Mouse (Mus musculus) cerebellum, adult 2 months (tissue): ENCODE results near the gene Mrpl51. TPM values are rescaled to one million over a fixed set of nuclear protein-coding genes. Genes with fewer than 3 reads are reported as not detected.

Experiments used
- DNase-seq, 2 experiments: peaks; one replicate each; pipeline ENCODE4 v3.0.0; 2021
- H3K27ac ChIP-seq: fragments of 200-500 bp; 2 replicates; pipeline ENCODE4 v1.5.1; 2012; ENCODE audit warnings: low read length, control low read depth, inconsistent platforms; ENCODE audit not compliant: insufficient read depth
- H3K27me3 ChIP-seq: fragments of 200-500 bp; 2 replicates; pipeline ENCODE4 v1.6.1; 2012; ENCODE audit warnings: inconsistent platforms, mild to moderate bottlenecking, low read length, moderate library complexity; ENCODE audit not compliant: control insufficient read depth, insufficient read depth
- H3K4me1 ChIP-seq: fragments of 200-500 bp; 2 replicates; pipeline ENCODE4 v1.6.1; 2011; ENCODE audit warnings: low read length; ENCODE audit not compliant: control insufficient read depth, insufficient read depth
- H3K4me3 ChIP-seq: fragments of 200-500 bp; replicated peaks from 2 replicates; pipeline ENCODE3; 2011; ENCODE audit warnings: mild to moderate bottlenecking, low read depth, low read length, control low read depth; ENCODE audit not compliant: insufficient read depth
- CTCF ChIP-seq: fragments of 200-500 bp; IDR thresholded peaks from 2 replicates; pipeline ENCODE4 v1.5.1; 2011; ENCODE audit warnings: low read depth, mild to moderate bottlenecking, control low read depth, low read length, moderate library complexity, borderline replicate concordance; ENCODE audit not compliant: insufficient read depth
- POLR2A ChIP-seq: fragments of 200-500 bp; IDR thresholded peaks from 2 replicates; pipeline ENCODE4 v1.6.1; 2011; ENCODE audit warnings: low read length, control low read depth, borderline replicate concordance; ENCODE audit not compliant: insufficient read depth
- WGBS: fragments of 180-500 bp; shearing (Covaris S2); methylation state at CpG from one replicate; pipeline ENCODE4 v1.1.7; 2018; 5-methylcytosine and 5-hydroxymethylcytosine counted together
- polyA plus RNA-seq: library from polyadenylated mRNA; depleted of rRNA; stranded (reverse); fragments of >200 nt; gene quantifications from 2 replicates; pipeline ENCODE4 v1.2.3, GENCODE M21; 2012; rRNA removed

The Mrpl51 gene
- 61.6 and 70.4 TPM in 2 replicates for polyA plus RNA-seq

DNA sequence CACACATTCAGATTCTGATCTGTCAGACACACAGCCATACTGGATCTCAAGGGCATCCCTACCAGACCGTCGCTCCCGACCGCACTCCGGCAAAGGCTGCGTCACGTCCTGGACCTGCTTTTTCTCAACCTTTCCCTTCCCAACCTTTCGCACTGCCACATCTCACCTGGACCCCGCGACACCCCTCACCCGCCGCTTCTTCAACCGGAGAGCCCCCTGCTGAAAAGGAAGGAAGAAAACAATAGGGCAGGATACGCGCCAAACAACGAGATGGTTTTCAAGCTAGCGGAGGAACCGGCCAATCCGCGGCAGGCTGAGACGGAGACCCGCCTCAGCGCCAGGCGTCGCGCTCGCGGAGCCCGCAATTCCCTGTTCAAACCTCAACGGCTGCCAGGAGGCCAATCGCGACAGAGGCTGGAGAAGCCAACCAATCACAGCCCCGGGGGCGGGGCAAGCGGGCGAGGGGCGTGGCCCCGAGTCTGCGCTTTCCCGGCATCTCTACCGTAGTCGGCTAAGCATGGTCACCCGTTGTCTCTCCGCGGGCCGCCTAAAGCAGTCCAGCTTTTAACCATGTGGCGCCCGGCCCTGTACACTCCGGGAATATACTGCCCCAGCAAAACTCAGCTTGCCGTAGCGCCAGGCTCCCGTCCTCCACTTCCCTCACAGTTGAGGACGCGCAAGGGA is at the start of gene Mrpl51, which contains the start of gene Ncapd2:
Mrpl51 (plus strand) TSS at position 470 of the 684 bp plus-strand sequence.
Ncapd2 (minus strand) TSS at position 370 of the 684 bp plus-strand sequence.
- peak; percentile 97 to 98 for DNase-seq
- H3K27me3 ChIP-seq: no peaks in the 10 kb centered on the region
- WGBS: under 1% methylated on average over 54 of the region's 54 CpGs
- TF ChIP-seq CTCF: no peak
- TF ChIP-seq POLR2A: peak; percentile 43; the same call in 1 of the 2 replicates
- peak within 1 kb of the TSS; percentile 92 for H3K27ac ChIP-seq
- peaks cover 3% of the 10 kb centered on the region; the same call in 1 of the 2 replicates for H3K4me1 ChIP-seq
- peak within 1 kb of the TSS; percentile 93 for H3K4me3 ChIP-seq

DNA sequence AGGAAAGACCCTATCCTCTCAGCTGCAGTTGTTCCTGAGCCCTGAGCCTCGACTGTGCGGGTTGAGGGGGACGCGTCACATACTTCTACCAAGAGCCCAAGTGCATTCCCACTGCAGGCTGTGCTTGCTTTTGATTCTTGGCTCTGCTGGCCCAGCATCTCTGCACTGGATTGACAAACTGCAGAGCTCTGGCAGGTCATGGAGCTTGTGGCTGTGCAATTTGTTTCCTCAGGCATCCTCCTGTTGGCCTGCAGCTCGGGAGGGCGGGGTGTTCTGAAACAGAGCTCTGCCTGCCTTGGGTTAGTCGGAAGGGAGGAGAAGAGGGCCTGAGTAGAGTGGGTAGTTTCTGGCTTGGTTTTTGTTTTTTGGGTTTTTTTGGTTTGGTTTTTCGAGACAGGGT is 49.2 kb upstream of the Mrpl51 start:
- no peak overlapping the region for H3K27ac ChIP-seq
- peaks cover 8% of the 10 kb centered on the region for H3K4me1 ChIP-seq
- DNase-seq: no peak
- 94% methylated on average over 8 of the region's 8 CpGs for WGBS
- no peak overlapping the region for H3K4me3 ChIP-seq
- TF ChIP-seq POLR2A (no peak), CTCF (no peak)
- H3K27me3 ChIP-seq: no peaks in the 10 kb centered on the region

DNA sequence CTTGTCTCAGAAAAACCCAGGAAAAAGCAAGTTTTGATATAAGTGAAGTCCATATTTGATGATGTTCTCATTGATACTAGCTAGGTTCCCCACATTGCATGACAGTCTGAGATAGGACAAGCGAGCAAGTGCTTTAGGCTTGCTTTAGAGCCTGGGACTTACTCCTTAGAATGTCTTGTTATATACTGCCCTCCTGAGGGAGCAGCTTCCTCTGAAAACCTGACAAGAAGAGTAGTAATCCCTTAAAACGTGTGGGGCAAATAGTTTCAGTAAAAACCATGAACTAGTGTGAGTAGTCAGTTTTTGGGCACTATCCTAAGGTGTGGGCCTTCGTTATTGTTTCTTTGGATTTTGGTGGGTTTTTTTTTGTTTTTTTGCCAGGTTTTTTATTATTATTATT is 48.5 kb upstream of the Mrpl51 start:
- Histone ChIP-seq H3K27ac (no peak overlapping the region), H3K27me3 (no peaks in the 10 kb centered on the region), H3K4me3 (no peak overlapping the region), H3K4me1 (peaks cover 12% of the 10 kb centered on the region)
- WGBS: 74% methylated on average over 3 of the region's 3 CpGs
- TF ChIP-seq CTCF: no peak
- TF ChIP-seq POLR2A: no peak
- no peak for DNase-seq

DNA sequence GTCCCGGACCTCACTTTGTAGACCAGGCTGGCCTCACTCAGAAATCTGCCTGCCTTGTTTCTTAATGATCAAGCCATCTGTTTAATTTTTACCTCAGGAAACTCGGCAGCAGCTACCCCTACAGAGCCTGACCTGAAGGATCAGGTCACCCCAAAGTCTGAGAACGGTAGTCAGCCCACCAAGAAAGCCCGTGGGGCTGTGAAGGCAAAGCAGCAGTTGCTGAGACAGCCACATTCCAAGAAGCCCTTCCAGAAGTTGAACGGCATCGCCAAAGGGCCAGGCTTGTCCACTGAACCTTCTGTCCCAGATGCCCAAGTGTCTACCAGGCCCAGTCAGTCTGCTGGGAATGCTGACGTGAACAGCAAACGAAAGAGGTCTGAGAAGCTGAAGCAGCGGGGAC is 47.7 kb upstream of the Mrpl51 start:
- no peak for TF ChIP-seq POLR2A
- no peak for TF ChIP-seq CTCF
- no peaks in the 10 kb centered on the region for H3K27me3 ChIP-seq
- H3K4me3 ChIP-seq: no peak overlapping the region
- DNase-seq: no peak
- WGBS: 82% methylated on average over 9 of the region's 9 CpGs
- no peak overlapping the region for H3K27ac ChIP-seq
- H3K4me1 ChIP-seq: peaks cover 19% of the 10 kb centered on the region

DNA sequence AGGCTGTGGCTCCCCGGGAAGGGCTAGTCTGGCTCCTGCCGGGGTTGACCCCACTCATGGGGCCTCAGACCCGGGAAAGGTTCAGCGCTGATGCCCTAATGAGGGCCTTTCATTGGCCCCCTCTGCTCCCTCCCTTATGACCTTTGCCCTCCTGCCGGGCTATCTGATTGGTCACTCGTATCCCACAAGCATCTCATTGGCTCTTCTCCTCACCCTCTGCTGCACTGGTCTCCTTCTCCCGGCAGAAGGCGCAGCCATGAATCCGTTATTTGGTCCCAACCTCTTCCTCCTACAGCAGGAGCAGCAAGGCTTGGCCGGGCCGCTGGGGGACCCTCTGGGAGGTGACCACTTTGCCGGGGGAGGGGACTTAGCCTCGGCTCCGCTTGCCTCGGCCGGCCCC is 46.6 kb upstream of the Mrpl51 start, which contains the start of gene Iffo1:
Iffo1 (plus strand) TSS at position 241 of the 400 bp plus-strand sequence.
- WGBS: under 1% methylated on average over 16 of the region's 16 CpGs
- Histone ChIP-seq H3K27ac (peak within 1 kb of the TSS; percentile 69), H3K4me1 (peaks cover 28% of the 10 kb centered on the region), H3K4me3 (peak within 1 kb of the TSS; percentile 72), H3K27me3 (no peaks in the 10 kb centered on the region)
- peak; percentile 93 to 96 for DNase-seq
- TF ChIP-seq CTCF: peak; percentile 47; the same call in 1 of the 2 replicates
- TF ChIP-seq POLR2A: peak; percentile 92

DNA sequence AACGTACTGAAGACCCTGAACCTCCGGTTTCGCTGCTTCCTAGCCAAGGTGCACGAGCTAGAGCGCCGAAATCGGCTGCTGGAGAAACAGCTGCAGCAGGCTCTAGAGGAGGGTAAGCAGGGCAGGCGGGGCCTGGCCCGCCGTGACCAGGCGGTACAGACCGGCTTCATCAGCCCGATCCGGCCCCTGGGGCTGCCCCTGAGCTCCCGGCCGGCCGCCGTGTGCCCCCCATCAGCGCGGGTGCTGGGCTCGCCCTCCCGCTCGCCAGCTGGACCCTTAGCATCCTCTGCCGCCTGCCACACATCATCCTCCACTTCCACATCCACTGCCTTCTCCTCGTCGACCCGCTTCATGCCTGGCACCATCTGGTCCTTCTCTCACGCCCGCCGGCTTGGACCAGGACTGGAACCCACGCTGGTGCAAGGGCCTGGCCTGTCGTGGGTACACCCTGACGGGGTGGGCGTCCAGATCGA is 46.1 kb upstream of the Mrpl51 start:
- DNase-seq: peak; percentile 63 to 71

DNA sequence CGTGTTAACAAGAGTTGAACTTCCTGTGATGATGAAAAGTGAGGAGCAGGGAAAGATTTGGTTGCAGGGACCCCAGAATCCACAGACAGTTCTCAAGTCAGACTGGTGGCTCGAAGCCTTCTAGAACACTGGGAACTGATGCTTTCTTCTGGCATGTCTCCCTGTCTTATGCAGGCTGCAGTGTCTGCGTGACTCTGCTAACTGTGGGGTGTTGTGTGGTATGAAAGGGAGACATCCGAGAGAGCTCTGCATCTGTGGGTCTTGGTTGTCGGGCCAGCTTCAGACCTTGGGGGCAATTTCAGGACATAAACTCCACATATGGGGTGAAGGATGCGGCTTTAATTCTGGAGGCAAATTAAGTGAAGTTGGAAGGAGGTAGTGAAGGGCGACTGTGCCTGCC is 45.5 kb upstream of the Mrpl51 start:
- H3K27ac ChIP-seq: peak overlapping the region; percentile 89; the same call in 1 of the 2 replicates
- DNase-seq: no peak
- peak overlapping the region; percentile 72 for H3K4me3 ChIP-seq
- no peaks in the 10 kb centered on the region for H3K27me3 ChIP-seq
- TF ChIP-seq CTCF (no peak), POLR2A (no peak)
- 11% methylated on average over 7 of the region's 7 CpGs for WGBS
- peaks cover 28% of the 10 kb centered on the region for H3K4me1 ChIP-seq

More for the DNA sequence above, 46.1 kb upstream of the Mrpl51 start:
- no peaks in the 10 kb centered on the region for H3K27me3 ChIP-seq
- WGBS: under 1% methylated on average over 35 of the region's 35 CpGs
- peak overlapping the region; percentile 72 for H3K4me3 ChIP-seq
- peak overlapping the region; percentile 69 for H3K27ac ChIP-seq
- no peak for TF ChIP-seq POLR2A
- no peak for TF ChIP-seq CTCF
- peaks cover 28% of the 10 kb centered on the region for H3K4me1 ChIP-seq

DNA sequence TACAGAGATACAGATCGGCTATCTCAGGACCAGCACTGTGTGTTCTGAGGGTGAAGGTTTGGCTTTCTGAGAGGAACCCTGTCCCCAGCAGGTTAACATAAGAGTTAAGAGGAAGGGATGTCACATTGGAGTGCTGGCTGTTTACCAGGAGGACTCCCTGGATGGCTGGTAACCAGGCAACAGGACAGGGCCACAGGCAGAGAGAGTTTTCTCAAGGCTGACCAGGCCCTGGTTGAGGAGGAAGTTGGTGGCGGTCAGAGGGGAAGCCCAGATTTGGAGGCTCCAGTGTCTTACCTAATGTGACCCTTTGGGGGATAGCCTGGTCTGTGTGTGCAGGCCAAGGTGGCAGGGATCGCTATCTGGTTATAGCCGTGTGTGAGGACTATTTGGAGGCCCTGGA is 44.8 kb upstream of the Mrpl51 start:
- Histone ChIP-seq H3K4me1 (peaks cover 28% of the 10 kb centered on the region), H3K27ac (peak overlapping the region; percentile 89), H3K27me3 (no peaks in the 10 kb centered on the region), H3K4me3 (peak overlapping the region; percentile 72)
- TF ChIP-seq POLR2A (no peak), CTCF (no peak)
- 12% methylated on average over 4 of the region's 4 CpGs for WGBS
- DNase-seq: peak in 1 of 2 experiments; percentile 65
